ENCODE assay signal across 23 mouse cellular contexts in the genomic region with DNA sequence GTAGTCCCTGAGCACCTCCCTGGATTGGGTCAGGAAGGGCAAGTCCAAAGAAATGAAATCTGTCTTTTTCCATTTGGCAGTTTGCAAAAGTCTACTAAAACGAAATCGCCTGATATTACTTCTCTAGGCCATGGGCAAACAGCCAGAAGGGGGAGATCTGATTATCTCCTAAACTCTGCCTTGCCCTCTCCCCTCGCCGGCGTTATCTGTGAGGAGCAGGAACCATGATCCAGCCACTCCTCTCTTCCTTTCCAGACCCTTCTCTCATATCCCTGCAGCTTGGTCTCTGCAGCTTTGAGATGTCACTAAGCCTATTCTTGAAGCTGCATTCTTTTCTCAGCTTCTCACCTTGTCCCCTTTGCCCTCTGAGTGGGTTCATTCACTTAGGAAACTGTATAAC. TPM values are rescaled to one million over a fixed set of nuclear protein-coding genes. Genes with fewer than 3 reads are reported as not detected.
"Had no signal": no experiment of that assay in that cellular context is flagged by ENCODE, and none has a peak within 500 bp of the region (broad histone marks: within the 10 kb centered on the region; RNA-seq: fewer than 3 reads in every experiment).

No protein-coding gene starts in this region.

- H3K27ac ChIP-seq: lung, embryonic 15.5 days; macrophage; midbrain, embryonic 13.5 days; midbrain, embryonic 15.5 days; neural tube, embryonic 13.5 days; neural tube, embryonic 15.5 days; stomach, embryonic 15.5 days; stomach, postnatal 0 days had no signal

- H3K36me3 ChIP-seq: lung, embryonic 15.5 days; midbrain, embryonic 13.5 days; midbrain, embryonic 15.5 days; neural tube, embryonic 13.5 days; neural tube, embryonic 15.5 days; stomach, embryonic 15.5 days had no signal

- ATAC-seq: lung, postnatal 0 days; midbrain, embryonic 13.5 days; midbrain, embryonic 15.5 days had no signal

- H3K4me1 ChIP-seq: lung, embryonic 15.5 days; megakaryocyte, embryonic 14.5 days; midbrain, embryonic 13.5 days; midbrain, embryonic 15.5 days; neural tube, embryonic 13.5 days; stomach, embryonic 15.5 days had no signal

- H3K9ac ChIP-seq: lung, embryonic 15.5 days; midbrain, embryonic 13.5 days; midbrain, embryonic 15.5 days; neural tube, embryonic 13.5 days; neural tube, embryonic 15.5 days; stomach, embryonic 15.5 days had no signal

- DNase-seq: lung, adult 2 months; lung, postnatal 14 days; lung, postnatal 36 days; right cerebral cortex, postnatal 14 days; thymus, adult 2 months; thymus, postnatal 25 days; thymus, postnatal 4 days had no signal

- H3K9me3 ChIP-seq: lung, embryonic 15.5 days; midbrain, embryonic 13.5 days; midbrain, embryonic 15.5 days; neural tube, embryonic 13.5 days; neural tube, embryonic 15.5 days; stomach, embryonic 15.5 days had no signal

- H3K4me3 ChIP-seq: lung, embryonic 15.5 days; megakaryocyte, embryonic 14.5 days; midbrain, embryonic 13.5 days; midbrain, embryonic 15.5 days; neural tube, embryonic 13.5 days; neural tube, embryonic 15.5 days; stomach, embryonic 15.5 days had no signal

- H3K4me2 ChIP-seq: lung, embryonic 15.5 days; midbrain, embryonic 11.5 days; midbrain, embryonic 13.5 days; midbrain, embryonic 15.5 days; neural tube, embryonic 13.5 days; neural tube, embryonic 15.5 days; stomach, embryonic 15.5 days had no signal

- H3K27me3 ChIP-seq: lung, embryonic 15.5 days; megakaryocyte, embryonic 14.5 days; midbrain, embryonic 13.5 days; midbrain, embryonic 15.5 days; neural tube, embryonic 13.5 days; neural tube, embryonic 15.5 days; stomach, embryonic 15.5 days had no signal

RNA-seq across cellular contexts. Expression of a gene that starts 22.9 kb away (rescaled TPM):
- total RNA-seq: megakaryocyte progenitor cell, adult 5-6 weeks; monocyte, adult 5-6 weeks had no signal
- polyA plus RNA-seq: liver, embryonic 16.5 days; lung, adult 2 months; lung, embryonic 15.5 days; lung, postnatal 0 days; macrophage; midbrain, embryonic 11.5 days; midbrain, embryonic 13.5 days; neural tube, embryonic 11.5 days; spleen, adult 2 months; stomach, embryonic 15.5 days; stomach, postnatal 0 days had no signal
